Mouse (Mus musculus): ENCODE measurements at regions not wholly inside any gene's neighbourhood (a gene's known extent, or its start where the extent isn't known, plus 50 kb on each side); places are given as distances from the start of the nearest gene placed in this dataset.

- no peaks in the 10 kb centered on the region for H3K9me3 ChIP-seq (replicated peaks)
- no peak overlapping the region for H3K4me3 ChIP-seq (ENCODE audit: low read depth, low read length)
- no peaks in the 10 kb centered on the region for H3K27me3 ChIP-seq (ENCODE audit: insufficient read depth, low read length)
- H3K4me1 ChIP-seq (ENCODE audit: insufficient read depth, low read depth, low read length), result no peaks in the 10 kb centered on the region
- TF ChIP-seq POLR2AphosphoS5 (IDR thresholded peaks at IDR 0.05; ENCODE audit: insufficient replicate concordance, low read depth, low read length) (no peak), TAL1 (conservative IDR thresholded peaks at IDR 0.05; ENCODE audit: low read depth, low read length) (no peak), GATA1 (IDR thresholded peaks at IDR 0.05; ENCODE audit: borderline replicate concordance, low read length) (no peak), CTCF (IDR thresholded peaks at IDR 0.05; ENCODE audit: low read depth, low read length) (no peak), GATA2 (IDR thresholded peaks at IDR 0.05; ENCODE audit: borderline replicate concordance, low read depth, low read length) (no peak)
- no peak for ATAC-seq (ENCODE audit: extremely low read depth, insufficient number of reproducible peaks, low FRiP score, poor library complexity, severe bottlenecking)
- H3K36me3 ChIP-seq (replicated peaks), result no peaks in the 10 kb centered on the region
- DNase-seq (ENCODE audit: low spot score), result no peak
These were observed 200.4 kb downstream of the Slc30a10 start for GRCm38 (mm10) chr1:185655021-185655420.

GRCm38 (mm10) chr1:185655461-185655860 lies 200.8 kb downstream of the Slc30a10 start:
- Histone ChIP-seq H3K4me1 (ENCODE audit: insufficient read depth, low read depth, low read length) (no peaks in the 10 kb centered on the region), H3K9me3 (replicated peaks) (no peaks in the 10 kb centered on the region), H3K4me3 (ENCODE audit: low read depth, low read length) (no peak overlapping the region), H3K36me3 (replicated peaks) (no peaks in the 10 kb centered on the region), H3K27me3 (ENCODE audit: insufficient read depth, low read length) (no peaks in the 10 kb centered on the region)
- ATAC-seq (ENCODE audit: extremely low read depth, insufficient number of reproducible peaks, low FRiP score, poor library complexity, severe bottlenecking), result no peak
- no peak for DNase-seq (ENCODE audit: low spot score)
- TF ChIP-seq GATA1 (IDR thresholded peaks at IDR 0.05; ENCODE audit: borderline replicate concordance, low read length) (no peak), CTCF (IDR thresholded peaks at IDR 0.05; ENCODE audit: low read depth, low read length) (no peak), TAL1 (conservative IDR thresholded peaks at IDR 0.05; ENCODE audit: low read depth, low read length) (no peak), POLR2AphosphoS5 (IDR thresholded peaks at IDR 0.05; ENCODE audit: insufficient replicate concordance, low read depth, low read length) (no peak), GATA2 (IDR thresholded peaks at IDR 0.05; ENCODE audit: borderline replicate concordance, low read depth, low read length) (no peak)

- no peak for TF ChIP-seq POLR2AphosphoS5 (IDR thresholded peaks at IDR 0.05; ENCODE audit: insufficient replicate concordance, low read depth, low read length)
- Histone ChIP-seq H3K9me3 (replicated peaks) (no peaks in the 10 kb centered on the region), H3K36me3 (replicated peaks) (no peaks in the 10 kb centered on the region), H3K4me1 (ENCODE audit: insufficient read depth, low read depth, low read length) (no peaks in the 10 kb centered on the region), H3K27me3 (ENCODE audit: insufficient read depth, low read length) (no peaks in the 10 kb centered on the region), H3K4me3 (ENCODE audit: low read depth, low read length) (no peak overlapping the region)
- no peak for ATAC-seq (ENCODE audit: extremely low read depth, insufficient number of reproducible peaks, low FRiP score, poor library complexity, severe bottlenecking)
- DNase-seq (ENCODE audit: low spot score), result no peak
These were observed 202.6 kb downstream of the Slc30a10 start for GRCm38 (mm10) chr1:185657286-185657685.

- ATAC-seq (ENCODE audit: extremely low read depth, insufficient number of reproducible peaks, low FRiP score, poor library complexity, severe bottlenecking), result no peak
- no peak overlapping the region for H3K4me3 ChIP-seq (ENCODE audit: low read depth, low read length)
- no peak for DNase-seq (ENCODE audit: low spot score)
These were observed 204.8 kb downstream of the Slc30a10 start for GRCm38 (mm10) chr1:185659476-185659875.

GRCm38 (mm10) chr1:185662336-185662735 lies 207.7 kb downstream of the Slc30a10 start:
- TF ChIP-seq TAL1 (conservative IDR thresholded peaks at IDR 0.05; ENCODE audit: low read depth, low read length) (no peak), GATA2 (IDR thresholded peaks at IDR 0.05; ENCODE audit: borderline replicate concordance, low read depth, low read length) (no peak)
- no peaks in the 10 kb centered on the region for H3K4me1 ChIP-seq (ENCODE audit: insufficient read depth, low read depth, low read length)
- no peaks in the 10 kb centered on the region for H3K27me3 ChIP-seq (ENCODE audit: insufficient read depth, low read length)
- no peaks in the 10 kb centered on the region for H3K9me3 ChIP-seq (replicated peaks)
- no peak overlapping the region for H3K4me3 ChIP-seq (ENCODE audit: low read depth, low read length)
- no peak for ATAC-seq (ENCODE audit: extremely low read depth, insufficient number of reproducible peaks, low FRiP score, poor library complexity, severe bottlenecking)
- H3K36me3 ChIP-seq (replicated peaks), result no peaks in the 10 kb centered on the region
- DNase-seq (ENCODE audit: low spot score), result no peak

More at GRCm38 (mm10) chr1:185659476-185659875, 204.8 kb downstream of the Slc30a10 start:
- H3K9me3 ChIP-seq (replicated peaks), result no peaks in the 10 kb centered on the region
- H3K4me1 ChIP-seq (ENCODE audit: insufficient read depth, low read depth, low read length), result no peaks in the 10 kb centered on the region
- TF ChIP-seq GATA1 (IDR thresholded peaks at IDR 0.05; ENCODE audit: borderline replicate concordance, low read length), result no peak
- TF ChIP-seq TAL1 (conservative IDR thresholded peaks at IDR 0.05; ENCODE audit: low read depth, low read length), result no peak
- H3K27me3 ChIP-seq (ENCODE audit: insufficient read depth, low read length), result no peaks in the 10 kb centered on the region
- no peaks in the 10 kb centered on the region for H3K36me3 ChIP-seq (replicated peaks)

GRCm38 (mm10) chr1:185670029-185670741 lies 215.5 kb downstream of the Slc30a10 start:
- no peak for DNase-seq (ENCODE audit: low spot score)
- TF ChIP-seq GATA1 (IDR thresholded peaks at IDR 0.05; ENCODE audit: borderline replicate concordance, low read length) (no peak), GATA2 (IDR thresholded peaks at IDR 0.05; ENCODE audit: borderline replicate concordance, low read depth, low read length) (no peak), POLR2AphosphoS5 (IDR thresholded peaks at IDR 0.05; ENCODE audit: insufficient replicate concordance, low read depth, low read length) (no peak), TAL1 (conservative IDR thresholded peaks at IDR 0.05; ENCODE audit: low read depth, low read length) (no peak), CTCF (IDR thresholded peaks at IDR 0.05; ENCODE audit: low read depth, low read length) (no peak)
- H3K4me1 ChIP-seq (ENCODE audit: insufficient read depth, low read depth, low read length), result no peaks in the 10 kb centered on the region
- H3K9me3 ChIP-seq (replicated peaks), result peaks cover 14% of the 10 kb centered on the region
- no peaks in the 10 kb centered on the region for H3K27me3 ChIP-seq (ENCODE audit: insufficient read depth, low read length)
- no peak overlapping the region for H3K4me3 ChIP-seq (ENCODE audit: low read depth, low read length)
- no peaks in the 10 kb centered on the region for H3K36me3 ChIP-seq (replicated peaks)
- no peak for ATAC-seq (ENCODE audit: extremely low read depth, insufficient number of reproducible peaks, low FRiP score, poor library complexity, severe bottlenecking)

GRCm38 (mm10) chr1:185672940-185673339 lies 218.3 kb downstream of the Slc30a10 start:
- Histone ChIP-seq H3K27me3 (ENCODE audit: insufficient read depth, low read length) (no peaks in the 10 kb centered on the region), H3K4me3 (ENCODE audit: low read depth, low read length) (no peak overlapping the region), H3K36me3 (replicated peaks) (no peaks in the 10 kb centered on the region), H3K4me1 (ENCODE audit: insufficient read depth, low read depth, low read length) (no peaks in the 10 kb centered on the region), H3K9me3 (replicated peaks) (peaks cover 19% of the 10 kb centered on the region)
- no peak for TF ChIP-seq GATA1 (IDR thresholded peaks at IDR 0.05; ENCODE audit: borderline replicate concordance, low read length)
- TF ChIP-seq POLR2AphosphoS5 (IDR thresholded peaks at IDR 0.05; ENCODE audit: insufficient replicate concordance, low read depth, low read length), result no peak
- no peak for TF ChIP-seq CTCF (IDR thresholded peaks at IDR 0.05; ENCODE audit: low read depth, low read length)
- TF ChIP-seq GATA2 (IDR thresholded peaks at IDR 0.05; ENCODE audit: borderline replicate concordance, low read depth, low read length), result no peak
- no peak for TF ChIP-seq TAL1 (conservative IDR thresholded peaks at IDR 0.05; ENCODE audit: low read depth, low read length)
- ATAC-seq (ENCODE audit: extremely low read depth, insufficient number of reproducible peaks, low FRiP score, poor library complexity, severe bottlenecking), result no peak
- DNase-seq (ENCODE audit: low spot score), result no peak

Measured in G1E (cell line).